Mouse (Mus musculus) spleen, postnatal 14 days (tissue): Measurements from ENCODE around the gene Ntn1.

Experiments used
- DNase-seq, 2 experiments: peaks; one replicate each; pipeline ENCODE4 v3.0.0; 2021 to 2022; ENCODE audit warnings: low spot score in 2 of 2

Ntn1 gene

DNA sequence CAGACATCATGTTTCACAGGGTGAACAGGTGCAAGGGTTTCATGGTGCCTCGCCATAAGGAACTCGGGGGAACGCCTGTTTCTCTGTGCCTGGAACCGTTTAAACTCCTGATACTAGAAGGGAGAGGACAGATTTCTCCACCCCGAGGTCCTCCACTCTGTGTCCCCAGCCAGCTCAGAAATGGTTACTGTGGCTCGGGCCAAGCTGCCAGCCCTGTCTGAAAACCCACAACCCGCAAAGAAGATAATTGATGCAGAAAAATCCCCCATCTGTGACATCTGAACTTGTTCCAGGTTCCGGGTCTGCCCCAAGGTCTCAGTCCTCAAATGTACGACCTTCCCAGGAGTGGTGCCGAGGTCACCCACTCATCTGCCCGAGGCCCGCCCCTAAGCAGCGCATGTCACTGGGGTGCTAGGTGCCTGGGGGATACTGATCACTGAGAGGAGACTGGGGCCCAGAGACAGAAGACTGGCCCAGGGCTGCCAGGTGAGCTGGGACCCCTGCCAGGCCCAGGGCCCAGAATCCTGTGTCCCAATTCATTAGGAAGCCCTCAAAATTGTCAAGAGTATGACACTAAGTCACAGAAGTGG is 68.9 kb downstream of the Ntn1 start:
- no peak for DNase-seq

DNA sequence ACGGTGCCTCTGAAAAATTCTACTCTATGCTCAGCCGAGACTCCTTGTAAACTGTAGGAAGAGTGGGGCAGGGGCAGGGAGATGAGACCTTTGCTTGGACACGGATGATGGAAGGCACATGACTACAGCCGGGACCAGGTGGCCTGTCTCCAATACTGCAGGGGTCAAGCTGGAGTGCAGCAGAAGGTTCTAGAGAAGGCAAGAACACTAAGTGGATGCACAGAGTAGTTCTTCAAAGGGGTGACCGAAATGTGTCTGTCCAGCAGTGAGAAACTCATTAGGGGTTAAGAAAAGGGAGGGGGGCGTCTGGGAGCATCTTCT is 69.5 kb downstream of the Ntn1 start:
- DNase-seq = no peak

DNA sequence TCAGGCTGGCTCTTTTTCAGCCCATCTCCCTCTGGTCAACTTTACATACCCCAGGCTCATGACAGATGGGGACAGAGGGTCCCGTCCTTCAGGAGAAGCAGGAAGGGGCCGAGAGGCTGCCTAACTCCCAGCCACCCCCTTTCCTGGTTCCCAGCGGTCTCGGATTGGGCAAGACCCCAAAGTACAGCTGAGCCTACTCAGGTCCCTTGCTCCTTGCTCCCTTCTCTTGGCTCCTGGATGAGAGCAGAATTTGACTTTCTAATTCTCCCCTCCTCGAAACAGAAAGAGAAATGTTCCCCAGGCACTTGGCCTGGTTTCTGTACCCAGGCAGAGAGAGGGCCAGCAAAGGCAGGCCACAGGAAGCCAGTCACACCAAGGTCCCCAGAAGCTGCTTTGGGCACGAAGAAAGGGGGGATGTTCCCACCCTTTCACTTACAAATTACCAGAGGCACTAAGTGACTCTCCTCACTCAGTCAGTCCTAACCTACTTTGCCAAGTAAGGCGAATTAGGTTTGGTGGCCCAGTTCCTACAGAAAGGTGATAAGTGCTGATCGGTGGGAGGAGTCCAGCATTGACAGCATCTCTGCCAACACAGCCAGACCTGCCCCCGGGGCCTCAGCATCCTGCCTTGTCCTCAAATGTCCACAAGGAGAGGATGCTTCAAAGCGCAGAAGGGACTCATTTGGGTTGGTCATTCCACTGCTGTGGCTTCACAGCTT is 70.1 kb downstream of the Ntn1 start:
- no peak for DNase-seq

DNA sequence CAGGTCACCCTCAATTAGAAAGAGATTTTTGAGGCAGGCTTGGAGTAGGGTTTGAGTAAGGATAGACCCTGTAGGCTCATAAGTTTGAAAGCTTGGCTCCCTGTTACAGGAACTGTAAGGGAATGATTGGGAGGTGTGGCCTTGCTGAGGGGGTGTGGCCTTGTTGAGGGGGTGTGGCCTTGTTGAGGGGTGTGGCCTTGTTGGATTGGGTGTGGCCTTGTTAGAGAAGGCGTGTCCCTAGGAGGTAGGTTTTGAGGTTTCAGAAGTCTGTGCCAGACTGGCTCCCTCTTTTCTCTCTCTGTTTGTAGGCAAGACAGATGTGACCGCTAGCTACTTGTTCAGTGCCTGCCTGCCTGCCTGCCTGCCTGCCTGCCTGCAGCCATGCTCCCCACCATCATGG is 75.8 kb downstream of the Ntn1 start:
- DNase-seq = no peak

DNA sequence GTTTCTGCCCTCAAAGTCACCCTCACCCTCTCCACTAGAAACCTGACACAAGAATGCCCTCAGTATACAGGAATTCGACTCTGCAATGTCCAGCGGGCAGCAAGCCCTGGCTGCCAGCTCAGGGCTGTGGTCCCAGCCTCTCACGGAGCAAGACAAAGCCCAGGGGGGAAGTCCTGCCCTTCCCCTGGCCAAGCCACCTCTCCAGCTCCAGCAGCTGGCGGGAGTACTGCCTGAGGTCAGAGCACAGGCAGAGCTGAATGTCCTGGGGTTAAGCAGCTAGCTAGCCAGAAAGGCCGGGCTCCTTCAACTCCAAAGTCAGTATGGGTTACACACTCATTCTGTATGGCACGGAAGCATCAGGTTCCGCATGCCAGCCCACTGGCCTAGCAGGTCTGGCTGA is 79.2 kb downstream of the Ntn1 start:
- DNase-seq = no peak

DNA sequence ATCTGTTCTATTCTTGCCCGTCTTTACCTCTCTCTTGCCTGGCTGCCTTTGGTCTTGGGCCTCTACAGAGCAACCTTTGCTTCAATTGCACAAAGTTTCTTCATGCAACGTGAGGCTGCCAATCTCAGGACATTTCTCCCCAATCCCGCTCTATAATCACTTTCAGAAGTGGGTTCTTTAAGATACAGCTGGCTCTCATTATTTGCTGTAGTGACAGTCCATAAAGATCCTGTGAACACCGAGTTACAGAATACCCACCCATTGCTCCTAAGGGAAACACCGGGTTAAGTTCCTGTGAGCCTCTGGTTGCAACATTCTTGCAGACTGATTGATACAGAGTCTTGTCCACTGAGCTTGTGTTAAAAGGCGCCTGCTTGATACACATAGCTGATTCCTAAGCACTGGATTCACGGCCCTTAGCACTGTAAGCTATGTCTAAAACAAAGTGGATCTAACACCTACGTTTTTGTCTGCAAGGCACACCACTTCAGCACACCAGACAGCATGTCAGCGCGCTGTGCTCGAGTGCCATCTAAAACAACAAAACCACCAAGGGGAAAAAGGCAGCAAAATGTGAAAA is 85.0 kb downstream of the Ntn1 start:
- no peak for DNase-seq

DNA sequence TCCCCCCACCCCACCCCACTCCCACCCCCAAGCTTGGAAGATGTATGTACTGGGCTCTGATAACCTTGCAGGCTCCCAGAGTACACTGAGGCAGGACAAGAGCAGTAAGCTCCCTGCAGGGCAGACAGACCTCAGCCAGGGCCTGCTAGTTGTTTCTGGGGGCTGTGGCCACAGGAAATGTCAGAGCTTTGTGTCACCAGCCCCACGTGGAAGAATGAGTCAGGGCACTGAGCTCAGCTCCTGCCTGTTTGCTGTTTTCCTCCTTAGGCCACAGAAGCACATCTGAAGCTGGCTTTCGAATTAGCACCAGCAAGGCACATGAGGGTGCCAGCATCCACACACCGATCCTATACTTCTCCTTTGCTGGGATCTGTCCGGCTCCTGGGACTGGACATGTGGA is 86.8 kb downstream of the Ntn1 start:
- no peak for DNase-seq

DNA sequence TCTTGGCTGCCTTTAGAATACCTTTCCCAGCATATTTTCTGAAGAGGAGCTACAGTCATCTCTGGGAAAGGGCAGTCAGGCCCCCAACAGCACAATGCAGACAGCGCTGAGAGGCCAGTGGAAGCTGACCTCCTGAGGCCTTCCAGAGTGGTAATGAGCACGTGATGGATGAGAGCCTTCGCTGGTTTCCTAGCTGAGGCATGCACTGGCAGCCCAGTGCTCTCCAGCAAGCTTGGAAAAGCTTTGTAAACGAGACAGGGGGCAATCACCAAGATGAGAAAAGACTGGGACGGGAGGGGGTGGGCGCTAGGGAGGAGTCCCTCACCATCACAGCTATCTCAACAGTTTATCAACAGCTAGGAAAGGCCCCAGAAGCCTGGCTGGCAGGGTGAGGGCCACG is 87.6 kb downstream of the Ntn1 start:
- DNase-seq = no peak

DNA sequence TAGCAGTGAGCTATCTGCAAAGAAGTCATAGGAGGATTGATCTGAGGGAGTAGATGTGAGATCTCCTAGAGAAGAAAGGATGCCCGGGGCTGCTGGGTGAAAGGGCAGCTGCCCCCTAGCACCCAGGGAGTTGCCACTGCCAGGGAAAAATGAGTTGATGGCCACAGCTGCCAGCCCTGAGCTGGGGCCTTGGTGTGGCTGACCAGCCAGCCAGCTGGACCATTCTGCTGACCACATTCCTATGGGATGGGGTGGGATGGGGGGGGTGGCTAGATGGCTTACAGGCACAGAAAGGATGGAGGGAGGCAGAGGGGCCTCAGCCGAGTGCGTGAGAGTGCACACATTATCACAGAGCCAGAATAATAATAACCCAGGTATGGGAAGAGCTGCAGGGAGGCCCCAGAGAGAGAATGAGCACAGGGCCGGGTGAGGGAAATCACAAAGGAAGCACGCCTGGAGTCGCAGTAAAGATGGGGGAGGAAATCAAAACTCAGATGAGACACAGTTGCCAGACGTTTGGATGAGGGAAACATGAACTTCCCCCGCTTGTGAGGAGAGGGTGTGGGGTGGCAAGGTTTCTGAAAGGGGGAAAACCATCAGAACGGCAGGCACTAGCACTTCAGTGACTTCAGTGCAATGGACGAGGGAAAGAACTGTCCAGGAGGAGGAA is 91.6 kb downstream of the Ntn1 start:
- no peak for DNase-seq

DNA sequence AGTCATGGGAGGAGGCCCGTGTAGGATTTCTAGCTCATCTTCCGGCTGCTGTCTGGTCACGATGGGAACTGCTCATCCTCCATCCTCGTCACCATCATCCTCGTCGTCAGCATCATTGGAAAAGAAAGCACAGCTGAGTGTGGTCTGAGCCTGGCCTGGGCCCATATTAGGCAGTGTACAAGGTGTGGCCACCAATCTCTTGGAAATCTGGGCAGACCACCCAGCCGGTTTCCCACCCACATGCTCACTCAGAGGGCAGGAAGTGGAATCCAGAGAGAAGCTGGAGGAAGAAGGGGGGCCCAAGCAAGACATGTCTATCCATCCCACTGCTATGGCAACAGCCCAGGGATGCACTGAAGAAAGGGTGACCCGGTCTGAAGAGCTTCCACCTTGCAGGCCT is 94.6 kb downstream of the Ntn1 start:
- no peak for DNase-seq

DNA sequence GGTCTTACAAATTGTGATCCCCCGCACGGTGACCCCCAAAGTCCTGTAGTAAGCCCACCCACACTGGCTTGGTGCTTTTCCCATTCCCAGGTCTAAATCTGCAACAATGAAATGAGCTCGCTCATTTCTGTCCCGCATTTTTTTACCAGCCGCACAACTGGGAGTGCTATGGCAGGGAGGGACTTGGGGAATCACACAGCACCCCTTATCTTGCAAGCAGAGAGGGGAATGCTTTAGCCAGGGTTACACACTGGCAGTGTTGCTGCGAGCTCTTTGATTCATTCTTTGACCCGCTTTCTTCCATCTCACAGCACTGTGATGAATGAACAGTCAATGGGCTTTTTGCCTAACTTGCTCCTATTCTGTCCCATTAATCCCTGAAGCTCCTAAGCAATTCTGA is 98.3 kb downstream of the Ntn1 start:
- DNase-seq = no peak

DNA sequence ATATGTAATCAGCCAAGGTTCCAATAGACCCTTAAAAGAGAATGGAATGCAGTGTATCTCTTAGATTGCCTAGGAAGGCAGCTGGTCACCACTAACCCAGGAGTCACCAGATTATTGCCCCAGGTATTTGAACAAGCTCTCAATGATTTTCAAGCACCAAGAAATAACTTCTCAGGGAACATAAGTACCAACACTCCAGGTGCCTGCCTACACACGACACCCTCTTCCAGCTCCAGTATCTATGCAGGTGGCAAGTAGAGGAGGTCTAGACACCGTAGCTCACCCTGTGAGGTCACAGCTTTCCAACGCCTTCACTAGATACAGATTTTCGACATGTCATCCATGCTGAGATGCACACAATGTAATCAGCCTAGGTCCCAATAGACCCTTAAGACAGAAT is 99.0 kb downstream of the Ntn1 start:
- DNase-seq = no peak

DNA sequence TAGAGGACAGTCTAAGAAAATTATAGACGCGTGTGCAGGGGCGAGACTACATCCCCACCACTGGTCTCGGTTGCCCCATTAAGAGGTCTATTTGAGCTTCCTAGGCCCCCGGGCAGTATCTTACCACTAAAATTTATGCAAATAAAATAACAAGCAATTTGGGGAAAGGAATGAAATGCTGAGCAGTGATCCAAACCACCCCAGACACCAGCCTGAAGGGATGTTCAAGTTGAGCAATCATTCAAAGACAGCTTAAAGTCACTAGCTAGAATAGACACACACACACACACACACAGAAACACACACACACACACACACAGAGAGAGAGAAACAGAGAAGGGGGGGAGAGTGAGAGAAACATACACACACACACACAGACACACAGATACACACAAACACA is 105.1 kb downstream of the Ntn1 start:
- DNase-seq = no peak

DNA sequence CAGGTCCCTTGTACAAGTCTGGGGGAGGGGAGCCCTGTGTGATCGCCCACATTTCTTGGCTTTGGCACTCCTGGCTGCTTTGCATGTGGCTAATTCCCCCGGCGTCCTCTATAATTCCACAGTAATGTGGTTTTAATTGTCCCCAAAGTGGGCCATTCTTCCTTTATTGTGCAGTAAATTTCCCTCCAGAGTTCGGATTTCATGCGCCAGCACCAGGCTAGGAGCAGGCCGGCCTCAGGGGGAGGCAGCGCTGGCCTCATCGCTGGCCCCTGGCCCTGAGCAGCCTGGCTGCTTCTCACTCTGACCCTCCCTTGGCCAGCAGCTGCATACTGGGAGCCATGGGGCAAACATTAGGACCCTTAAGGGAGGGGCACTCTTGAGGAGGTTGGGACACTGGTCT is 110.0 kb downstream of the Ntn1 start:
- no peak for DNase-seq

DNA sequence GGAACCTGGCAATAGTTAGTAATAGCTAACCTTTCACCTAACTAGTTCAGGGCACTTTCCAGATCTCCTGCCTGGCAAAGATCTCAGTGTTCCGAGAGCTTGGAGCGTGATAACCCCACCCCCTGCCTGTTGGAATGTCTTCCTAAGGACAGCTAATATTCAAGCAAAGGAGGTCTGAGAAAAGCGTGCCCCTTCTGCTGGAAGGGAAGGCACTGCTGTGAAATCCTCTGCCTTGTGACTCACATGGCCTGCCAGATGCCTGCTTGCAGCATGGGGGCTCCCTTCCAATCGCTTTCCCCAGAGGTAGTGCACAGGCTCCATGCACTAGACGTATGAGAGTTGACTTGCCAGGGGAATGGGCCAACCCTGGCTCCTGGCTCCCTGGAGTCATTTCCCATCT is 113.3 kb downstream of the Ntn1 start:
- no peak for DNase-seq

DNA sequence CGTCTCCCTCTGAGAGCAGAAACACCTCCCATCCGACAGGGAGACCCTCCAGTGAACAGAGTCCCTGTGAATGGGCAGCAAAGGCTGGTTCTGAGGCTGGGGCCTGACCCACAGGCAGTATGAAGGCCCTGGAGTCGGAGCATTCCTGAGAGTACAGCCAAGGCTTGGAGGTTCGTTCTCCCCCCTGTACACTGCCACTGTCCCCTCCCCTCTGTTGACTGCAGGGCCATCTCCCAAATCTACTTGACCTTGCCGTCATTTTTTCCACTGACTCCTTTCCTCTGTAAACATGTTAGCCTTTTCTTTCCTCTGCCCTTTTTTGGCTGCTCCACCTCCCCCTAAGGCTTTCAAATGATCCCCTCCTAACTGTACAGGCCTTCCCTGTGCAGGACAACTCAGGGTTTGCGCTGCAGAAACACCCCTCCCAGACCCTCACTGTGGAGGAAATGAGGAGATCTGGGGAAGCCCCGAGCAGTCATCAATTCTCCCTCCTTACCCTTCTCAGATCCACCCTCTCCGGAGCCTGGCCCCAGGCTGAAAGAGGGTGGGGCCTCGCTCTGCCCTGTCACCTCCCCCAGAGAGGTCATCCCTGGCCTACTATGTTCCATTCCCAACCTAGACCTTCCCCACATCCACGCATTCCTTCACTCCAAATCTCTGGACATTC is 114.3 kb downstream of the Ntn1 start:
- no peak for DNase-seq

DNA sequence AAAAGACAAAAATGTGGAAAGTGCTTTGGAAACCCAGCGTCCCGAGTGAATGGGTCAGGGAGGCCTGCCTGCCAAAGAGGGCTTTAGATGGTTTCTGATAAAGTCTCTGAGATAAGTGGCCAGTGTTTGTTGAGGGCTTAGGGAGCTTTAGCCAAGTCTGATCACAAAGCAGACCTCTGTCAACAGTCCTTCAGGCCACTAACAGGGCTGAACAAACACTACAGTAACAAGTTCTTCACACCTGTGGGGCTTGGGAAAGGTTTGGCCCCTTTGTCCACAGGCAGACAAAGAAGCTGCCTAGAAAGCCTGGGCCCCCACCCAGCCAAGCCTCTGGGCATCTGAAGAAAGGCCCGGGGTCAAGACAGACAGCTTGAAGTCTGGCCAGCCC is 114.9 kb downstream of the Ntn1 start:
- DNase-seq = no peak

DNA sequence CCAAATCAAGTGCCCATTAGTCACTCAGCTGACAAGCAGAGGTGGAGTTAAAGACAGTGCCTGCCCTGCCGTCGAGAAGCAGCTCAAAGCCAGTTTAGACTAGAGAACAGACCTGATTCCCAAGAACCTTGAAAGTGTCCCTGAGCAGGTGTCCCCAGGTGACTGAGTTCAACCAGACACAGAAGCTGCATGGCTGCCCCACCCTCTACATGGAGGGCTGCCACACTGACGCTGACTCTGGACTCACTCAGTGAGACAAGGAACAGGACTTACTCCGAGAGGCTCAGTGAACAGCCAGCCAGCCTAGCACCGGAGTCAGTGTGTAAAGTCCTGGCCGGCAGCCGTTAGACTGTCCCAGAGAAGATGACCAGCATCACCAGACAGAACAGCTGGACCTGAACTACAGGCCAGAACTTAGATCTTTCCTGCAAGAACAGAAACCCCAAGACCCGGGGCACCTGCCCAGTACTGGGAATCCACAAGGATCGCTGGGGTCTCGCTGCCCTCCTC is 120.6 kb downstream of the Ntn1 start:
- no peak for DNase-seq

DNA sequence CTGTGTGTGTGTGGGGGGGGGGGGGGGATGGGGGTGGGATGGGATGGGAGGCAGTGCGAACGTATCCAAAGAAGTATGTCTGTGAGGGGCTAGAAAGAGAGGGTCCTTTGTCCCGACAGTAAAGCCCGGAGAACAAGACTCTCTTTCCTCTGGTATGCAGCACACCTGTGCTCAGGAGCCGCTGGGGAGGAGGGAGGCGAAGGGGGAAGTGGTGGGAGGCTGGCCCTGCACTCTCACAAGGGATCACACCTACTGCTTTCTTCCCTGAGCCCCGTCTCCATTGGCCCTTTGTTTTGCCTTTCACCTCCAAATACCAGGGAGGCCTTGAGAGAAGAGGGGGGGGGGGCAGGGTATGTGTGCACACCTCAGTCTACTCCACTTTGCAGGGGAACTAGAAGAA is 123.7 kb downstream of the Ntn1 start:
- no peak for DNase-seq

DNA sequence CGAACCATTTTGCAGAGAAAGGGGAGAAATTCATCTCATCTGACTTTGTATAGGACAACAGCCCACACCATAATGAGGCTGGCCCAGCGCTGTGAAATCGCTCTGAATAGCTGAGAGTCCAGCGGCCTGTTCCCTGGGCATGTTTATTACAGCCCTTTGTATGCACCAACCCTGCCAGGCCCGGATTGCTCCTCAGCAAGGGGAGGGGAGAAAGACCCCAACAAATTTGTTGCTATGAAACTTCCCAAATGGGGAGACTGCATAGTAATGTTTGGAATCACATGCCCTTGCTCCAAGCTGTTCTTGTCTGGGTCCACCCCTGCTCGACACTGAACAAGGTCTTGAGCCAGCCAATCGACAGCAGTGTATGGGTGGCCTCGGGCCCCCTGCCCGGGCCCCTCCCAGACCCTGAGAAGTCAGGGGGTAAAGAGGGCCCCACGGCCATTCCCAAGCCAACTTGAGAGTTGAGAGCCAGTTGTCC is 126.3 kb downstream of the Ntn1 start:
- DNase-seq = no peak

DNA sequence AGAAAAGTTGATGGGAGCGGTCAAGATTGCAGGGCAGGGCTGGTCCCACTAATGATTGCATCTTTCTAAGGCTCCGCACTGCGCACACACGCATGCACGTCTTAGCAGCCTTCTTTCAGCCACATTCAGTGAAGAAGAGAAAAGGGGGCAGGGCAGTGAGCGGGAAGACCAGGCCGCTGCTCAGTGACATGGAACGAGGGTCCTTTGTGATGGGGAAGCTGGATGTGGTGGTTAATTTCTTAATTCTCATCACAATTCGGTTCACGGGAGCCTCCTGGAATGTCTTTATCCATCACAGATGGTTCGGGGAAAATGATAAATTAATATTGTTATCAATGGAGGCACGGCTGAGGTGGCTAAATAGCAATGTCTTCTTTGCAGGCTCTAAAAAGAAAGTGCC is 126.8 kb downstream of the Ntn1 start:
- no peak for DNase-seq

DNA sequence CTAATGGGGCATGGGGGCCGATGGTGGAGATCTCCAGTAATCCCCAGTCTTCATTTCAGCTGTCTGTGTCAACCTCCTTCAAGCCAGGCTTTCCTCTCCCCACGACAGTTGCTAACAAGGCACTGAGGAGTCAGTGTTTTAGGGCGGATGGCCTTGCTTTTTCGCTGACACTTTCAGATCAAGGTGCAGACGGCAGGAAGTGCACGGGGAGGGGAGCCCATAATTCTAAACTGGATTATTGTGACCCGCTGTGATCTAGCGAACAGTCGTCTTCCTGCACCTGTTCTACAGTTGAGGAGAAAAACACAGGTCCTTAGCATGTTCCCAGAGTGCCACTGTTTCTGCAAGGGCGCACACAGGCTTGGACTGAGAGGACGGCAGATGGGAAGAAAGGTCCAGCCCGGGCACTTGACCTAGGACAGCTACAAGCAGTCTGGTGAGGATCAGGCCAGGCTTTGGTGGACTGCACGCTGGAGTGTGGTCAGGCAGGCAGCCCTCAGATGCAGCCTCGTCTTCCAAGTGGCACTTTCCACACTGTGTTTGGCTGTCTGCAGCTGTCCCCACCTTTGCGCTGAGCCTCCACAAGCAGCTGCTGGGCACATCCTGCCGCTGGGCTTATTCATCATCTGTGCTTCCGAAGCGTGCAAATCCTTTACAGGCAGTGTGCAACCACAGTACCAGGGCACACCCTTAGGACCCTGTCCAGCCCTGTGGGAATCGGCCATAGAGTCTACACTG is 129.7 kb downstream of the Ntn1 start:
- DNase-seq = no peak
